Mouse (Mus musculus) Patski (cell line): ENCODE data around the gene Fcf1. TPM values are rescaled to one million over a fixed set of nuclear protein-coding genes. Genes with fewer than 3 reads are reported as not detected.
A peak's percentile ranks its signal among the peaks of the same experiment; 100 is the strongest.

Experiments
- ATAC-seq: fragments of 100-300 bp; one replicate; pipeline ENCODE4 v1.8.0; 2021
- CTCF ChIA-PET: fragments of 350-600 bp; sonication (Branson Sonifier 250); formaldehyde crosslinking; loops from one replicate; lab custom pipeline; 2022; ENCODE audit warnings: inconsistent platforms; lab: Charles Lee
- POLR2A ChIA-PET: fragments of 350-600 bp; sonication (Branson Sonifier 250); formaldehyde crosslinking; loops from one replicate; lab custom pipeline; 2022; ENCODE audit warnings: antibody characterized with exemption, inconsistent platforms; lab: Charles Lee
- DNase-seq: peaks from one replicate; pipeline ENCODE4 v3.0.0-alpha.2; 2011; ENCODE audit warnings: low read depth, low spot score
- H3K27me3 ChIP-seq: fragments of 371-371 bp; one replicate; pipeline ENCODE4 v1.5.1; 2021
- CTCF ChIP-seq: fragments of 100-300 bp; IDR thresholded peaks from one replicate; pipeline ENCODE4 v1.5.1; 2021
- in situ Hi-C: fragments of 300-500 bp; cut with MboI; formaldehyde crosslinking; loops from 3 replicates; pipeline ENCODE4 v1.11.1; 2018; ENCODE audit warnings: low pct_unique_long_range_greater_than_20kb, mixed read lengths
- polyA plus RNA-seq: library from polyadenylated mRNA; unstranded; gene quantifications from one replicate; pipeline ENCODE4 v1.2.3, GENCODE M21; 2021

Fcf1 gene
- polyA plus RNA-seq, 1 experiment from 2014 or later = 82.0 TPM

GRCm38 (mm10) chr12:84968831-84969655 is 1.7 kb upstream of the Fcf1 start:
- in situ Hi-C loops = loop anchor here (10.0 kb wide), 1 partner anchor 94 kb away; the partner anchor contains the start of gene Ltbp2
- POLR2A ChIA-PET = no interaction called here

GRCm38 (mm10) chr12:84969656-84970427 is 855 bp upstream of the Fcf1 start:
- ATAC-seq (no peak), DNase-seq (no peak)
- ChIA-PET POLR2A (no interaction called here), CTCF (no interaction called here)
- no peaks in the 10 kb centered on the region for H3K27me3 ChIP-seq
- no peak for TF ChIP-seq CTCF
- in situ Hi-C loops = loop anchor here (10.0 kb wide), 1 partner anchor 95 kb away; the partner anchor contains the start of gene Ltbp2

More at GRCm38 (mm10) chr12:84968831-84969655, 1.7 kb upstream of the Fcf1 start:
- TF ChIP-seq CTCF = no peak
- H3K27me3 ChIP-seq = no peaks in the 10 kb centered on the region
- ATAC-seq (no peak), DNase-seq (no peak)
- CTCF ChIA-PET = no interaction called here

GRCm38 (mm10) chr12:84979264-84979862 is 8.7 kb downstream of the Fcf1 start:
- ATAC-seq = no peak
- in situ Hi-C loops = no loop called here
- CTCF ChIA-PET = no interaction called here
- no peak for TF ChIP-seq CTCF
- POLR2A ChIA-PET = no interaction called here
- DNase-seq = no peak
- H3K27me3 ChIP-seq = no peaks in the 10 kb centered on the region

- in situ Hi-C loops = no loop called here
- POLR2A ChIA-PET = no interaction called here
These were observed 18.8 kb downstream of the Fcf1 start for GRCm38 (mm10) chr12:84989456-84989855.

GRCm38 (mm10) chr12:84995112-84995761 is 24.5 kb downstream of the Fcf1 start:
- in situ Hi-C loops = no loop called here
- H3K27me3 ChIP-seq = peaks cover 7% of the 10 kb centered on the region
- DNase-seq (no peak), ATAC-seq (no peak)
- TF ChIP-seq CTCF = no peak
- ChIA-PET POLR2A (no interaction called here), CTCF (interaction anchor here (1.4 kb wide), 1 partner anchor 119 kb away, joined by 4 read pairs; the partner anchor contains the start of gene Ltbp2)

More at GRCm38 (mm10) chr12:84989456-84989855, 18.8 kb downstream of the Fcf1 start:
- H3K27me3 ChIP-seq = peaks cover 7% of the 10 kb centered on the region
- ATAC-seq (no peak), DNase-seq (no peak)
- no peak for TF ChIP-seq CTCF
- CTCF ChIA-PET = interaction anchor here (1.0 to 1.5 kb wide), 3 partner anchors 13 to 103 kb away, joined by 3 read pairs; no protein-coding TSS in a partner anchor

GRCm38 (mm10) chr12:84996083-84996496 is 25.4 kb downstream of the Fcf1 start, which contains the start of gene Ylpm1:
Gene Ylpm1, plus strand, starts transcription at chr12:84996321.
- H3K27me3 ChIP-seq = peaks cover 7% of the 10 kb centered on the region
- ChIA-PET CTCF (interaction anchor here (1.4 kb wide), 1 partner anchor 119 kb away, joined by 4 read pairs; the partner anchor contains the start of gene Ltbp2), POLR2A (no interaction called here)
- peak; percentile 85 for TF ChIP-seq CTCF
- in situ Hi-C loops = no loop called here
- DNase-seq = peak; percentile 94
- ATAC-seq = peak; percentile 85

- DNase-seq (no peak), ATAC-seq (peak; percentile 17)
- in situ Hi-C loops = no loop called here
- POLR2A ChIA-PET = no interaction called here
- H3K27me3 ChIP-seq = peaks cover 7% of the 10 kb centered on the region
- CTCF ChIA-PET = interaction anchor here (1.4 kb wide), 1 partner anchor 120 kb away, joined by 4 read pairs; the partner anchor contains the start of gene Ltbp2
- TF ChIP-seq CTCF = no peak
These were observed 26.1 kb downstream of the Fcf1 start for GRCm38 (mm10) chr12:84996501-84997398.

GRCm38 (mm10) chr12:84999053-84999452 is 28.4 kb downstream of the Fcf1 start:
- in situ Hi-C loops = no loop called here
- TF ChIP-seq CTCF = no peak
- ChIA-PET POLR2A (interaction anchor here (0.7 kb wide), 1 partner anchor 201 kb away, joined by 3 read pairs; no protein-coding TSS in a partner anchor), CTCF (no interaction called here)
- ATAC-seq (no peak), DNase-seq (no peak)
- H3K27me3 ChIP-seq = no peaks in the 10 kb centered on the region

GRCm38 (mm10) chr12:85006206-85006605 is 35.5 kb downstream of the Fcf1 start:
- CTCF ChIA-PET = no interaction called here
- ATAC-seq (no peak), DNase-seq (no peak)
- no peak for TF ChIP-seq CTCF
- POLR2A ChIA-PET = no interaction called here
- in situ Hi-C loops = no loop called here
- no peaks in the 10 kb centered on the region for H3K27me3 ChIP-seq
